Mouse (Mus musculus) forebrain, embryonic 11.5 days (tissue): ENCODE measurements around the gene Atn1. TPM values are rescaled to one million over a fixed set of nuclear protein-coding genes. Genes with fewer than 3 reads are reported as not detected.
A peak's percentile ranks its signal among the peaks of the same experiment; 100 is the strongest.

ENCODE experiments used
- ATAC-seq: fragments of 200-750 bp; cut with Nextera tagmentation; replicated peaks from 2 replicates; pipeline ENCODE4 v1.8.0; 2017; ENCODE audit warnings: moderate TSS enrichment; ENCODE audit not compliant: low FRiP score
- DNase-seq: peaks from one replicate; pipeline ENCODE4 v3.0.0-alpha.2; 2017; ENCODE audit warnings: low spot score
- H3K27ac ChIP-seq: fragments of 300-500 bp; sonication (generic); 2 replicates; pipeline ENCODE4 v1.5.1; 2014; ENCODE audit warnings: low read depth, low read length
- H3K27me3 ChIP-seq: fragments of 300-500 bp; sonication (generic); 2 replicates; pipeline ENCODE4 v1.6.1; 2014; ENCODE audit warnings: mild to moderate bottlenecking, low read length, mixed read lengths; ENCODE audit not compliant: control insufficient read depth, insufficient read depth
- H3K36me3 ChIP-seq: fragments of 300-500 bp; sonication (generic); 2 replicates; pipeline ENCODE4 v1.6.1; 2014; ENCODE audit warnings: mild to moderate bottlenecking, low read length, moderate library complexity, mixed read lengths; ENCODE audit not compliant: control insufficient read depth, insufficient read depth
- H3K4me1 ChIP-seq: fragments of 300-500 bp; sonication (generic); replicated peaks from 2 replicates; pipeline ENCODE4 v1.6.1; 2014; ENCODE audit warnings: low read length, mixed read lengths; ENCODE audit not compliant: control insufficient read depth, insufficient read depth
- H3K4me2 ChIP-seq: fragments of 300-500 bp; sonication (generic); 2 replicates; pipeline ENCODE4 v1.6.1; 2014; ENCODE audit warnings: low read depth, mild to moderate bottlenecking, low read length, moderate library complexity, mixed read lengths; ENCODE audit not compliant: severe bottlenecking
- H3K4me3 ChIP-seq: fragments of 300-500 bp; sonication (generic); 2 replicates; pipeline ENCODE4 v1.5.1; 2014; ENCODE audit warnings: low read depth, low read length
- H3K9ac ChIP-seq: fragments of 300-500 bp; sonication (generic); 2 replicates; pipeline ENCODE4 v1.6.1; 2014; ENCODE audit warnings: low read length
- H3K9me3 ChIP-seq: fragments of 300-500 bp; sonication (generic); 2 replicates; pipeline ENCODE4 v1.6.1; 2016; ENCODE audit warnings: low read length, mixed read lengths; ENCODE audit not compliant: control insufficient read depth
- WGBS: fragments of 180-500 bp; shearing (Covaris S2); extraction: QIAGEN DNeasy Blood & Tissue Kit; methylation state at CpG from one replicate; pipeline ENCODE4 v1.1.7; 2014; 5-methylcytosine and 5-hydroxymethylcytosine counted together
- polyA plus RNA-seq: library from polyadenylated mRNA; unstranded; fragments of >200 nt; fragmentation: Nextera tagmentation; extraction: Ambion mirVana; gene quantifications from 2 replicates; pipeline ENCODE4 v1.2.1, GENCODE M21; 2014

The Atn1 gene
- polyA plus RNA-seq, 1 experiment from 2014 or later, result 13.9 TPM

DNA sequence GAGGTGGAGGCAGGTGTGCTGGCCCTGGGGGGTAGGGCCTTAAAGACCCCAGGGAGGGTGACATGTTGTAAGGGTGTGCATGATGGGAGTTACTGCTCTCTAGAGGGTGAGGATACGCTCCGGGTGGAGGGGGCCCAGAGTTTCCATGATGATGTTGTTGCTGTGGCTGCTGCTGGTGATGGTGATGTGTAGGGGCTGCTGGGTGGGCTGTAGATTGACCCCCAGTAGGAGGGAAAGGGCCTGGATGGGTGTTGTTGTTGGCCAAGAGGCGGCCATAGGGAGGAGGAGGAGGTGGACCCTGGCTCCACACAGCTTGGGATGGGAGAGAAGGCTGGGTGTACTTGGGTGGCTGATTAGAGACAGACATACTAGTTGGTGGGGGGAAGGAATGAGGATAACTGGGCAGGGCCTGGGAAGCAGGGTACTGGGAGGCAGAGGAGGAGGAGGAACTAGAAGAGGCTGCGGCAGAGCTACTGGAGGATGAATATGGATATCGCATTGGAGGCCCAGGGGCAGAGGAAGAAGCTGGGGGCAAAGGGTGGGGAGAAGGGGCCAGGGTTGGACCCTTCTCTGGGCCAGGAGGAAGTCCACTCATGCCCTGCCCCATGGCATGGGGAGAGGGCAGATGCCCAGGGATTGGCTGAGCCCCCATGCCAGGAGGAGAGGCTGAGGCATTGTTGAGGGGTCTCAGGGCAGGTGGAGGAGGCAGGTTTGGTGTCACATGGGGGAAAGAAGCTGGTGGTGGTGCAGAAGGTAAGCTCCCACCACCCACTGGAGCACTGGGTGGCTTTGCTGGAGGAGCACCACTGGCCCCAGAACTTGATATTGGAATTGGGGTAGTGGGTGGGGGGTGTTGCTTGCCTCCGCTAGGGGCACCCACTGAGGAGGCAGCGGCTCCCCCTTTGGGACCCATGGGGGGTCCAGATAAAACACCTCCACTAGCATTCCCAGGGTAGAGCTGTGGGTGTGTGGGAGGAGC is 9.4 kb downstream of the Atn1 start:
- no peak for ATAC-seq
- peaks cover 11% of the 10 kb centered on the region for H3K36me3 ChIP-seq

DNA sequence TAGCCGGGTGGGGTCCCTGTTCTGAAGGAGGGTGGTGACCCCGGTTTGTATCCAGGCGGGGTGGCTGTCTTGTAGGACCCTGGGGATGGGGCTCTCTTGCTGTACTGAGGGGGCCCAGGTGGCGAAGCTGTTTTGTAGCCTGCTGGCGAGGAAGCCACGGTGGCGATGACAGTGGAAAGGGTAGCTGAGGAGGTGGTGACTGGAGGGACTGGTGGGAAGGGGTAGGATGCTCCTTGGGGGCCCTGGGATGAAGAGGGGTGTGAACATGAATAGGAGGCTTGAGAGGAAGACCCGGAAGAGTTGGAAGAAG is 10.1 kb downstream of the Atn1 start:
- DNase-seq (no peak), ATAC-seq (peak; percentile 5)
- Histone ChIP-seq H3K9me3 (no peaks in the 10 kb centered on the region), H3K27ac (peak overlapping the region; percentile 72), H3K27me3 (no peaks in the 10 kb centered on the region), H3K4me1 (peaks cover 16% of the 10 kb centered on the region), H3K4me3 (peak overlapping the region; percentile 55), H3K36me3 (peaks cover 11% of the 10 kb centered on the region), H3K4me2 (peak overlapping the region; percentile 98), H3K9ac (peak overlapping the region; percentile 85)
- WGBS, result 14% methylated on average over 8 of the region's 8 CpGs

More for the DNA sequence above, 9.4 kb downstream of the Atn1 start:
- H3K4me3 ChIP-seq, result peak overlapping the region; percentile 55; the same call in 1 of the 2 replicates
- WGBS, result 91% methylated on average over 7 of the region's 7 CpGs
- no peaks in the 10 kb centered on the region for H3K27me3 ChIP-seq
- H3K9me3 ChIP-seq, result no peaks in the 10 kb centered on the region
- 0 out of 2 replicates have a peak overlapping the region, but pooled peaks have one; percentile 72 for H3K27ac ChIP-seq
- peak overlapping the region; percentile 98 for H3K4me2 ChIP-seq
- peak overlapping the region; percentile 85; the same call in 1 of the 2 replicates for H3K9ac ChIP-seq
- DNase-seq, result no peak
- H3K4me1 ChIP-seq, result peaks cover 14% of the 10 kb centered on the region

DNA sequence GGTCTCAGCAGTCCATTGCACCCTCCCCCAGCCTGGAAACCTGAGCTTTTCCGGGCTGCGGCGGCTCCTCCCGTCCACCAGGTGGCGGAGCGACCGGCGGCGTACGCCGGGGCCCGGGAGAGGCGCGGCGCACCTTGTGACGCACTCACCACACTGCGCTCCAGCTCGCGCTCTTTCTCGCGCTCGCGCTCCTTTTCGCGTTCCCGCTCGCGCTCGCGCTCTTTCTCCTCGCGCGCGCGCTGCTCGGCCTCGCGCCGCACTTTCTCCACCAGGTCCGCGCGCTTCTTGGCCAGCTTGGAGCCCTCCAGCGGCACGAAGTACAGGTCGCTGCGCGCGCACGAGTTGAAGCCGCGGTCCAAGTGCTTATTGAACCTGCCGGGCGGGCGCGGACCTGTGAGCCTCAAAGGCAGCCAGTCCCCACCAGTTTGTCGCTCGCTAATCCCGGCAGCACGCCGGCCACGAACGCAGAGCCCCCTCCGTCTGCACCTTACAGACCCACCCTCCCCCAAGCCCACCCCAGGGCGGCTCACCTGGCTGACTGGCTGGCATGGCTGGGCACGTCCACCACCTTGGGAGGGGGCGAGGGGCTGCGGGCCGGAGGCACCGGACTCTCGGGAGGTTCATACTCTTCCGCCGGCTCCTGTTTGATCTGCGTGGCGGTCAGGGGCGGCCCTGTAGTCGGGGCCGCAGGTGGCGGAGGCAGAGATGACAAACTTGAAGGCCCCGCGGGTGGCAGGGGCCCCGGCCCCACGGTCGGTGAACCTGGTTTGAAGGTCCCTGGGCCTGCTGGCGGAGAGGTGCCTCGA is 10.6 kb downstream of the Atn1 start:
- no peaks in the 10 kb centered on the region for H3K9me3 ChIP-seq
- H3K9ac ChIP-seq, result peak overlapping the region; percentile 85
- DNase-seq (peak; percentile 98), ATAC-seq (peak; percentile 78)
- peak overlapping the region; percentile 55 for H3K4me3 ChIP-seq
- peaks cover 11% of the 10 kb centered on the region for H3K36me3 ChIP-seq
- WGBS, result under 1% methylated on average over 84 of the region's 85 CpGs
- H3K27ac ChIP-seq, result peak overlapping the region; percentile 72
- peak overlapping the region; percentile 98 for H3K4me2 ChIP-seq
- H3K27me3 ChIP-seq, result no peaks in the 10 kb centered on the region
- peaks cover 16% of the 10 kb centered on the region for H3K4me1 ChIP-seq

DNA sequence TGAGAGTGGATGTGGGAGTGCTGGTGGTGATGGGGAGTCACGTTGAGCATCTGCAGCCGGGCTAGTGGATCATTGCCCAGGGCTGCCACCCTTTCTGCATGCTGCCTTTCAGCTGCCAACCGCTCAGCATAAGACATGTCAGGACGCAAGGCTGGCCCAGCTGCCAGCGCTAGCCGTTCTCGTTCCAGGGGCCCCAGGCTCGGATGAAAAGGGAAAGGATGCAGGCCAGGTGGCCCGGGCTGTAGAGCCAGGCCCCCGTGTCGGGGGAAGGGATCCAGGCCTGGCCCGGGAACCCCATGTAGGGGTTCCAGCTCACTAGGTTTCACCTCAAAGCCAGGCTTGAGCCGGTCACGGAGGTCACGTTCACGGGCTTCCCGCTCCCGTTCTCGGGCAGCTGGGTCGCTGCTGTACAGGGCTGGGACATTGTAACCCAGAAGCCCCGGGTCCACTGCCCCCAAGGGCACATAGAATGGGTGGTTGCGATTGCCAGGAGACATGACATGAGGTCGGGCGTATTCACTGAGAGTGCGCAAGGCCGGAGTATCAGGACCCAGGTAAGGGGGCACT is 11.5 kb downstream of the Atn1 start:
- Histone ChIP-seq H3K4me1 (peaks cover 17% of the 10 kb centered on the region), H3K27ac (no peak overlapping the region; the same call in 1 of the 2 replicates), H3K4me3 (peak overlapping the region; percentile 55), H3K36me3 (peaks cover 11% of the 10 kb centered on the region), H3K9me3 (no peaks in the 10 kb centered on the region), H3K9ac (peak overlapping the region; percentile 44), H3K4me2 (peak overlapping the region; percentile 98), H3K27me3 (no peaks in the 10 kb centered on the region)
- DNase-seq (no peak), ATAC-seq (no peak; the same call in 1 of the 2 replicates)
- WGBS, result 75% methylated on average over 26 of the region's 26 CpGs

DNA sequence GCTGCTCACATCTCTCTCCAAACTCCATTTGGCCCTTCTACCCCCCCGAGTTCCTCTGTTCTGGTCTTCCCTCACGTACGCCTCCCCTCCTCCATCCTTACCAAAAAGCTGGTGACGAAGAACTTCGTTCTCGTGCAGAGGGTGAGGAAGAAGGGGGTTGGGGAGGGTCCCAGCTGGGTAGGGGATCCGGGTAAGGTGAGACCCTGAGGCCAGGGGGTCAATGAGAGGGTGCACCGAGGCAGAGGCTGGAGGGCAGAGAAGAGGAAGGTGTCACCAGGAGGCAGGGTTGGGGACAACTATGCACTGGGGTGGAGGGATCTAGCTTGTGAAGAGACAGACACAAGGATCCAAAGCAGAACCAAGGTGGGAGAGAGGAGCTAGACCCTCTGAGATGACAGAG is 12.7 kb downstream of the Atn1 start:
- Histone ChIP-seq H3K27ac (no peak overlapping the region), H3K36me3 (peaks cover 11% of the 10 kb centered on the region), H3K9me3 (no peaks in the 10 kb centered on the region), H3K27me3 (no peaks in the 10 kb centered on the region), H3K4me2 (no peak overlapping the region), H3K4me1 (peaks cover 18% of the 10 kb centered on the region), H3K9ac (no peak overlapping the region), H3K4me3 (no peak overlapping the region)
- no peak for DNase-seq
- WGBS, result 92% methylated on average over 8 of the region's 8 CpGs
- no peak for ATAC-seq

DNA sequence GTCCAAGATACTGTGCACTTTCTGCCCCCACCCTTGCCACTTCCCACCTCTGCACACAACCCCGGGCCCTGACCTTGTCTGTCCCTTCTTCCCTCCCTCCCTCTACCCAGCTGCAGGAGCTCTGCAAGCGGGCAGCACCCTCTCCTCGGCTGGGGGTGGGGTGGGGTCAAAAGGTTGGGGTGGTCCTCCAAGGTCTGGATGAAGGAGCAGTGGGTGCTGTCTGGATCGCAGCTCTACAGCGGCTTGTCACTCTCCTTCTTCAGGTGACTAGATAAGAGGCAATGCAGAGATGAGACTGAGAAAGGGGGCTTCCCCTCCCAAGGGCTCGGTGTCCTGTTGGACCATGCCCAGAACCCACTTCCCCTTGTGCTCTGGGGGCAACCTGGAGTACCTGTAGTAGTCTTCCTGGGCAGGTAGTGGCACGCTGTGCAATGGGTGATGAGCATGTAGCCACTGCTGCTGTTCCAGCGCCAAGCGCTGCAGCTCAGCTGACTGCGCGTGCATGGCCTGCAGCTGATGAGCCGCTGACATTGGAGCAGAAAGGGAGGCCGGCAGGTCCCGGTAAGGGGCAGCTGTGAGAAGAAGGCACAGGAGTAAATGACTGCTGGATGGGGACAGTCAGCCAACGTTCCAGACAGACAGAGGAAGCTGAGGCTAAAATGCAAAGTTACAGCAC is 13.3 kb downstream of the Atn1 start:
- DNase-seq (no peak), ATAC-seq (no peak)
- Histone ChIP-seq H3K4me3 (no peak overlapping the region), H3K9me3 (no peaks in the 10 kb centered on the region), H3K36me3 (peaks cover 11% of the 10 kb centered on the region), H3K27ac (no peak overlapping the region), H3K27me3 (no peaks in the 10 kb centered on the region), H3K4me2 (no peak overlapping the region), H3K9ac (no peak overlapping the region), H3K4me1 (peaks cover 18% of the 10 kb centered on the region)
- 96% methylated on average over 15 of the region's 15 CpGs for WGBS

DNA sequence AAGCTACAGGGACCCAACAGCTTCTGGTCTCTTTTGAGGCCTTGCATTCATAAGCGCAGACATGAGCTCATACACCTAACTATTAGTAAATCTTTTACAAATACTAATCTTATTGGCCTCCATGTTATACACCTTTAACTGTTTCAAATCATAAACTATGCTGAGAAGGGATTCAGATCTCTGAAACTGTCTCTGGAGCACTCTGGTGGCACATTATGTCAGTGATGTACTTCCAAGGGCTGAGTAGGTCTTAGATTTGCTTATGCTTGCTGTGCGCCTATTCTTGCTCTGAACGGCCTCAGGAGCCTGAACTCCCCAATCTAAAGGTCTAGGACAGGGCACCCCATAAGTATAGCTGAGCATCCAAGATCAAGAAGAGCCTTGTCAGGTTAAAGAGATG is 14.5 kb downstream of the Atn1 start:
- no peak for ATAC-seq
- H3K9ac ChIP-seq, result peak overlapping the region; percentile 94
- peaks cover 9% of the 10 kb centered on the region for H3K36me3 ChIP-seq
- H3K4me2 ChIP-seq, result peak overlapping the region; percentile 81
- no peak for DNase-seq
- H3K4me1 ChIP-seq, result peaks cover 18% of the 10 kb centered on the region
- peak overlapping the region; percentile 51 for H3K4me3 ChIP-seq
- H3K27me3 ChIP-seq, result no peaks in the 10 kb centered on the region
- H3K27ac ChIP-seq, result peak overlapping the region; percentile 99
- WGBS, result 67% methylated on average over 3 of the region's 3 CpGs
- H3K9me3 ChIP-seq, result no peaks in the 10 kb centered on the region
